Mouse (Mus musculus): Measurements from ENCODE around the gene Olfr153.
"Not testable (repeated sequence)": the region's sequence is repeated elsewhere in the genome, so short reads cannot be mapped to it uniquely, and the experiment has no call there.

The Olfr153 gene

GRCm38 (mm10) chr2:87531496-87531895, at the start of gene Olfr153:
Olfr153 (plus strand) TSS chr2:87531796.
- DNase-seq (ENCODE audit: extremely low spot score, low read depth, low spot score): no peak

DNA sequence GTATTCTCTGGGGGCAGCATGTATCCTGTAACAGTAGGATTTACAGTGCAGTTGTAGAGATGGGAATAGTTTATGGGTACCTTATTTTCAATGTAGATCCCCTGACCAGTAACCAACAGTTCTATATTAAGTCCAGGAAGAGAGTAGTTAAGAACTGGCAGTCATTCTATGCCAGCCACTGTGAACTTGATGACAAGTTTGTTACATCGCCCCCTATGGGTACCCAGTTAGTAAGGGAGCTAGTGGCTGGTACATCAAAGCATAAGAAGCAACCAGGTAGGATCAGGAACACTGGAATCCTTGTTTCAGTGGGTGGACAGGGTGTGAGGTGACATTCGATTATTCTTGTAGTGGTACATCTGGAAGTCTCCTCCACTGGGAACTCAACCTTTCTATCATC, 49.3 kb upstream of the Olfr153 start:
- no peak for DNase-seq (ENCODE audit: extremely low spot score, low read depth, low spot score)

DNA sequence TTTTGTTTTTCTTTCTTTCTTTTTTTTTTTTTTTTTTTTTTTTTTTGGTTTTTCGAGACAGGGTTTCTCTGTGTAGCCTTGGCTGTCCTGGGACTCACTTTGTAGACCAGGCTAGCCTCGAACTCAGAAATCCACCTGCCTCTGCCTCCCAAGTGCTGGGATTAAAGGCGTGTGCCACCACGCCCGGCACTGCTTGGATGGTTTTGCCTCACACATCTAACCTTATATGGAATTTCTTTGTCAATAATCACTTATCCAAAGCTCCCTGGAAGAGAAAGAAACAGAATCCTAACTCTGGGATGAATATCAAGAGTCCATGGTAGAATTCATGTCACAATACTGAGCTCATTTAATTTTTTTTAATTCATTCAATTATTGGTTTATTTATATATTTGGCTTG, 34.6 kb upstream of the Olfr153 start, which contains the start of gene Pramel7:
TSS of gene Pramel7 (minus strand) at position 101 of the 400 bp plus-strand sequence.
- not testable (repeated sequence) for DNase-seq (ENCODE audit: extremely low spot score, low read depth, low spot score)

GRCm38 (mm10) chr2:87506265-87506664, 25.3 kb upstream of the Olfr153 start, which contains the start of gene Pramel6:
Pramel6 (plus strand) TSS chr2:87506565.
- no peak for DNase-seq (ENCODE audit: extremely low spot score, low read depth, low spot score)

DNA sequence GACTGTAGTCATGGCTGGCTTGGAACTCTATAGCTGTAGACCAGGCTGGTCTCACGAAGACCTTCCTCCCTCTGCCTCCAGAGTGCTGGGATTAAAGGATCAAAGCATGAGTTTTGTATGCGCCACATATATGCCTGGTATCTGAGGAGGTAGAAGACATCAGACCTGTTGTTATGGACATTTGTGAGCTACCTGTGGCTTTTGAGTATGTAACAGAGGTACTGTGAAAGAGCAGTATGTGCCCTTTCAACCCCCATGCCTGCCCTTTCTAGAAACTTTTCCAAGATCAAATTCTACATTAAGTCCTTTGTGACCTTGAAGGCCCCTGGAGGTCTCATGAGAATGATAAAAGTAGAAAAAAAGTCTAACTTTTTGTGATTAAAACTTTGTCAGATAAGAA, 16.6 kb upstream of the Olfr153 start:
- no peak for DNase-seq (ENCODE audit: extremely low spot score, low read depth, low spot score)

- no peak for DNase-seq (ENCODE audit: extremely low spot score, low read depth, low spot score)
Measured at GRCm38 (mm10) chr2:87515457-87516060, 16.0 kb upstream of the Olfr153 start.

- no peak for DNase-seq (ENCODE audit: extremely low spot score, low read depth, low spot score)
Measured at GRCm38 (mm10) chr2:87516581-87516980, 15.0 kb upstream of the Olfr153 start.

- no peak for DNase-seq (ENCODE audit: extremely low spot score, low read depth, low spot score)
Measured at GRCm38 (mm10) chr2:87520651-87521050, 10.9 kb upstream of the Olfr153 start.

GRCm38 (mm10) chr2:87525899-87526616, 5.5 kb upstream of the Olfr153 start:
- not testable (repeated sequence) for DNase-seq (ENCODE audit: extremely low spot score, low read depth, low spot score)

GRCm38 (mm10) chr2:87534826-87535225, 3.2 kb downstream of the Olfr153 start:
- DNase-seq (ENCODE audit: extremely low spot score, low read depth, low spot score): no peak

DNA sequence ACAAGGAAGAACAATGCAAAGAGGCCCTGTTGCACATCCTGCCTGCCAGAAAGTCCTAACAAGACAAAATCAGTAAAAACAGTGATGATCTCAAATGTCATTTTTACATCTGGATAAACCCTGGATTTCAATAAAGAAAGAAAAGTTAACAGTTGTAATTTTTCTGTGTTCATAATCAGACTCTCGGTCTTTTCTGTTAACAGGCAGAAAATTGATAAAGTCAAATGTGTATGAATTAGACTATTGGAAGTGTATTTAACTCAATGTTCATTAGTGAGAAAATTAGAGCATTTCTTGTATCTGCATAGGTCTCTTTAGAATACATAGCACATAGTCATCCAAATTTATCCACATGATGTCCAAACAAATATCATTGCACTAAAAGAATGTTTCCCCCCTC, 13.8 kb downstream of the Olfr153 start, which contains the start of gene Olfr1128:
TSS of gene Olfr1128 (minus strand) at position 101 of the 400 bp plus-strand sequence.
- no peak for DNase-seq (ENCODE audit: extremely low spot score, low read depth, low spot score)

GRCm38 (mm10) chr2:87573602-87574001, 42.0 kb downstream of the Olfr153 start, which contains the start of gene Olfr1129:
Olfr1129 (plus strand) TSS chr2:87573902.
- DNase-seq (ENCODE audit: extremely low spot score, low read depth, low spot score): not testable (repeated sequence)
